In genomic region chr9:109969792-109970336, GRCm38 (mm10) we compare ENCODE assay signal across 29 mouse cellular contexts. TPM values are rescaled to one million over a fixed set of nuclear protein-coding genes. Genes with fewer than 3 reads are reported as not detected.
A peak's percentile ranks its signal among the peaks of the same experiment; 100 is the strongest.
DNase-seq lines count a peak whose midpoint lies in the region; TF ChIP-seq lines count a peak whose summit lies in the region.
"Had no signal": no experiment of that assay in that cellular context is flagged by ENCODE, and none has a peak within 500 bp of the region (broad histone marks: within the 10 kb centered on the region; RNA-seq: fewer than 3 reads in every experiment).

No protein-coding gene starts in this region.

- no peak for TF ChIP-seq POLR2A in cerebellum, adult 2 months (IDR thresholded peaks at IDR 0.05; ENCODE audit: borderline replicate concordance, insufficient read depth, low read length)
- TF ChIP-seq POLR2A in myocyte (IDR thresholded peaks at IDR 0.05; ENCODE audit: insufficient read length, low read depth), result no peak

- no peak for DNase-seq in cerebellum, adult 2 months
- no peak for DNase-seq in cerebellum, adult 8-10 months
- DNase-seq in gastrocnemius, adult 18-20 months (ENCODE audit: low spot score), result peak; percentile 50
- DNase-seq in gastrocnemius, postnatal 25 days, result no peak
- no peak for DNase-seq in layer of hippocampus, adult 2 months (ENCODE audit: low spot score in 2 of 2)
- no peak for DNase-seq in layer of hippocampus, postnatal 36 days
- DNase-seq in retina, postnatal 1 day, result no peak
- DNase-seq: adrenal gland, postnatal 25 days; cerebellum, adult 18-20 months; cerebellum, postnatal 25 days; gastrocnemius, postnatal 10 days; heart, postnatal 10 days; kidney, adult 9 months; kidney, postnatal 10 days; lung, postnatal 4 days; midbrain, embryonic 14.5 days; right cerebral cortex, adult 18-20 months; spleen, adult 18-20 months; thymus, postnatal 25 days had no signal

- H3K4me2 ChIP-seq in myocyte (ENCODE audit: low read depth), result peak overlapping the region; percentile 66
- H3K4me2 ChIP-seq: heart, embryonic 13.5 days; hindbrain, embryonic 15.5 days; limb, embryonic 13.5 days; liver, embryonic 11.5 days; lung, embryonic 15.5 days; neural tube, embryonic 15.5 days had no signal

- no peak for TF ChIP-seq CTCF in cerebellum, adult 2 months (IDR thresholded peaks at IDR 0.05; ENCODE audit: borderline replicate concordance, insufficient read depth, low read depth, low read length)
- no peak for TF ChIP-seq CTCF in layer of hippocampus, adult 2 months (conservative IDR thresholded peaks at IDR 0.05)

- H3K27me3 ChIP-seq in cerebellum, adult 2 months (ENCODE audit: control insufficient read depth, insufficient read depth, low read length), result no peaks in the 10 kb centered on the region
- no peaks in the 10 kb centered on the region for H3K27me3 ChIP-seq in myocyte (ENCODE audit: control insufficient read depth, insufficient read depth, insufficient read length)
- H3K27me3 ChIP-seq: CH12.LX; heart, embryonic 13.5 days; hindbrain, embryonic 15.5 days; limb, embryonic 13.5 days; lung, embryonic 15.5 days; neural tube, embryonic 15.5 days; Patski had no signal

- H3K79me2 ChIP-seq in myocyte (ENCODE audit: control insufficient read depth, insufficient read depth), result peaks cover 96% of the 10 kb centered on the region

- no peaks in the 10 kb centered on the region for H3K36me3 ChIP-seq in myocyte (ENCODE audit: control insufficient read depth, insufficient read depth)
- H3K36me3 ChIP-seq: hindbrain, embryonic 10.5 days; hindbrain, embryonic 15.5 days; limb, embryonic 13.5 days; lung, embryonic 15.5 days; neural tube, embryonic 15.5 days had no signal

- H3ac ChIP-seq in myocyte (ENCODE audit: control insufficient read depth, insufficient read length), result no peak overlapping the region

- WGBS in cerebellum, adult 2 months, result 76% methylated on average over 4 of the region's 4 CpGs

- H3K27ac ChIP-seq in cerebellum, adult 2 months (ENCODE audit: insufficient read depth, low read length), result peak overlapping the region; percentile 13; the same call in 1 of the 2 replicates
- H3K27ac ChIP-seq in layer of hippocampus, adult 2 months, result peak overlapping the region; percentile 76
- H3K27ac ChIP-seq: heart, embryonic 13.5 days; hindbrain, embryonic 10.5 days; hindbrain, embryonic 15.5 days; limb, embryonic 13.5 days; lung, embryonic 15.5 days had no signal

- no peak overlapping the region for H3K4me3 ChIP-seq in cerebellum, adult 2 months (replicated peaks; ENCODE audit: insufficient read depth, low read depth, low read length)
- H3K4me3 ChIP-seq in layer of hippocampus, adult 2 months, result no peak overlapping the region
- no peak overlapping the region for H3K4me3 ChIP-seq in myocyte
- H3K4me3 ChIP-seq: heart, embryonic 13.5 days; hindbrain, embryonic 10.5 days; hindbrain, embryonic 15.5 days; limb, embryonic 13.5 days; lung, embryonic 15.5 days; neural tube, embryonic 15.5 days had no signal

- H3K4me1 ChIP-seq in cerebellum, adult 2 months (ENCODE audit: control insufficient read depth, insufficient read depth, low read length), result peaks cover 2% of the 10 kb centered on the region; the same call in 1 of the 2 replicates
- H3K4me1 ChIP-seq: hindbrain, embryonic 10.5 days; lung, embryonic 15.5 days had no signal

TF ChIP-seq in myocyte, 11 proteins besides CTCF, POLR2A, EP300 and RAD21:
- TF ChIP-seq MAX (IDR thresholded peaks at IDR 0.05; ENCODE audit: low read depth), result no peak
- TF ChIP-seq CEBPB (IDR thresholded peaks at IDR 0.05; ENCODE audit: insufficient read depth, poor library complexity, severe bottlenecking), result no peak
- no peak for TF ChIP-seq MYOD1 (IDR thresholded peaks at IDR 0.05; ENCODE audit: control insufficient read depth in 1 of 3, insufficient read length in 2 of 3, low read depth in 2 of 3)
- no peak for TF ChIP-seq TCF12 (IDR thresholded peaks at IDR 0.05; ENCODE audit: insufficient read depth, poor library complexity, severe bottlenecking)
- no peak for TF ChIP-seq POLR2AphosphoS2 (IDR thresholded peaks at IDR 0.05; ENCODE audit: insufficient read length, low read depth)
- no peak for TF ChIP-seq REST (IDR thresholded peaks at IDR 0.05; ENCODE audit: insufficient read depth, insufficient read length)
- TF ChIP-seq TCF3 (IDR thresholded peaks at IDR 0.05; ENCODE audit: insufficient read length, low read depth), result no peak
- no peak for TF ChIP-seq E2F4 (IDR thresholded peaks at IDR 0.05; ENCODE audit: insufficient read depth)
- TF ChIP-seq MYOG (IDR thresholded peaks at IDR 0.05; ENCODE audit: control insufficient read depth in 1 of 3, insufficient read depth in 1 of 3, insufficient read length in 2 of 3, low read depth in 2 of 3), result no peak
- no peak for TF ChIP-seq SRF (IDR thresholded peaks at IDR 0.05; ENCODE audit: control insufficient read depth, insufficient read length, low read depth)
- no peak for TF ChIP-seq USF1 (IDR thresholded peaks at IDR 0.05; ENCODE audit: low read depth)

RNA-seq across cellular contexts. Expression of gene Map4, which starts 38.6 kb away (rescaled TPM):
- polyA plus RNA-seq in cerebellum, adult 2 months (2012; rRNA removed), result 559 and 576 TPM in 2 replicates
- 100 to 1,000 TPM; 514 to 562 TPM for total RNA-seq in gastrocnemius, adult 18-20 months (2021)
- total RNA-seq in gastrocnemius, postnatal 25 days (2021), result 100 to 1,000 TPM; 426 to 444 TPM
- total RNA-seq in layer of hippocampus, adult 2 months (2021), result 100 to 1,000 TPM; 578 to 579 TPM
- total RNA-seq in layer of hippocampus, postnatal 36 days (2021), result 100 to 1,000 TPM; 555 to 604 TPM
- 246 TPM for polyA plus RNA-seq in myocyte (2012; fragmentation: generic; extraction: Trizol)
